Mouse (Mus musculus) kidney, adult 18-20 months (tissue): ENCODE measurements around the gene Ccdc27.

ENCODE experiments used
- DNase-seq: peaks from one replicate; pipeline ENCODE4 v3.0.0; 2021

Ccdc27 gene

DNA sequence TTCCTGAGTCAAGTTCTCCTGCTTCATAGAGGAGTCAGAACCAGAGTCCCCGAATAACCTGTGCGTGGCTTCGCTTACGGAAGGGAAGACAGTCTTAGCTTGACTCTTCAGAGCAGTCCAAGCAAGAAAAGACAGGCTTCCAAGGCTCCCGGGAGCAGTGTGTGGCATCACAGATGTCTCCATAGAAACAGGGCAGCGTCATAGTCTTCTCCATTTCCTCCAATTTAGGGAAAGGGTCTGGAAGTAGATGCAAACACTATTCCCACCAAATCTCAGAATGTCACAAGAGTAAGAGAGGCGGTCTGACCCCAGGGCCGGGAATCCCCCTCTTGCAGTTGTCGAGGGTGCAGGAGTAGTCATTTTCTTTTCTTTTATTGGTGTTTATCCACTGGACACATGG lies at the start of gene Ccdc27:
Gene Ccdc27, minus strand, starts transcription at position 101 of the 400 bp plus-strand sequence.
- no peak for DNase-seq

DNA sequence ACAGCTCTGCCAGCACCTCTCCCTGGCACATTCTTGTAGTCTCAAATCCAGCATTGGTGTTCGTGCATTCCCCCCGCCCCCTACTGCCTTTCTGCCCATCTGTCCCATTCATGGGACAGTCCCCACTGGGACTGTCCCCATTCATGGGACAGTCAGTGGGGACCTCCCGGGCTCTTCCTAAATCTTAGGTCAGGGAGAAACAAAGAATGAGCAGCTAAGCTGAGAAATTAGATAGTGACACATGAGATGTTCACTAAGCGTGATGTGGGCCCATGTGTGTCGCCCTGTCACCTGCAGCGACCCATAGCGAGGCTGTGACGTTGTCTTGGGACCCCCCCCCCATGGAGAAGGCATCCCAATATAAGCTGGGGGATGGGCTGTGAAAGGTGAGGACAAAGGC lies 48.9 kb upstream of the Ccdc27 start:
- DNase-seq = no peak

DNA sequence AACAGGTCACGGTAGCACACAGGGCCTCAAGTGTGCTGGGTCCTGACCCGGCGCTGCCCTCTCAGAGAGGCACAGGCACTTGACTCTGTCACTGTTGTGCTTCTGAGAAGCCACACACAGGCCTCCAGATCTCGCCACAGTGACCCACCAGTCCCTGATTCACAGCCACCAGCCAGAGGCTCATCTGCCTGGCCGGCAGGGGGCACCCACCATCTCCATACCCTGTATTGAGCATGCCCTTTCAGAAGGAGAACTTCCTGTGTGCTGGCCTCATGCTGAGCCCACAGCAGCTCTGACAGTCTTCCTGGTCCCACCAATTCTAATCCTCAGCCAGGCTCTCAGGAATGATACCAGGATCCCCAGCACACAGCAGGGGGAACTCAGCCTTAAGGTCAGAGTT lies 46.7 kb upstream of the Ccdc27 start:
- no peak for DNase-seq

GRCm38 (mm10) chr4:154086436-154086835 lies 44.0 kb upstream of the Ccdc27 start:
- no peak for DNase-seq

GRCm38 (mm10) chr4:154085856-154086255 lies 43.4 kb upstream of the Ccdc27 start:
- DNase-seq = no peak

- DNase-seq = no peak
Measured at GRCm38 (mm10) chr4:154081974-154082373, 39.5 kb upstream of the Ccdc27 start.

DNA sequence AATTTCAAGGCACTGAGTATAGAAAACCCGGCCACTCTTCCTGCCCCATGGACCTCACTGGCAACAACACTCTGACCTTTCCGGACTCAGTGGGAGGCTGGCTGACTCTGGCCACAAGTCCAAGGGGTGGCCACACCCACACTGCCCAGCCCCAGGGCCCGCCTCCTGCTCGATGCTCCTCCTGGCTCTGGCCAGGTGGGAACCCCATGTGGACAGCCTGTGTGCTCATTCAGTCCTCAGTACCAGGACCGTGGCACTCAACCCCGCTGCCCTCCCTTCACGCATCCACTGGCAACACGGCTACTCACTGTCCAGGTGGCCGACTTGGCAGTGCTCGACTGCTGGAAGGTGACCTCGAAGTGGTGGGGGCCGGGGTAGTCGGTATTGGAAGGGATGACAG lies 38.5 kb upstream of the Ccdc27 start:
- peak; percentile 73 for DNase-seq

GRCm38 (mm10) chr4:154080211-154080610 lies 37.7 kb upstream of the Ccdc27 start:
- no peak for DNase-seq

- DNase-seq = no peak
Measured at GRCm38 (mm10) chr4:154071941-154072340, 29.5 kb upstream of the Ccdc27 start.

GRCm38 (mm10) chr4:154071521-154071920 lies 29.0 kb upstream of the Ccdc27 start:
- no peak for DNase-seq

- DNase-seq = peak; percentile 28
Measured at GRCm38 (mm10) chr4:154070896-154071295, 28.4 kb upstream of the Ccdc27 start.

DNA sequence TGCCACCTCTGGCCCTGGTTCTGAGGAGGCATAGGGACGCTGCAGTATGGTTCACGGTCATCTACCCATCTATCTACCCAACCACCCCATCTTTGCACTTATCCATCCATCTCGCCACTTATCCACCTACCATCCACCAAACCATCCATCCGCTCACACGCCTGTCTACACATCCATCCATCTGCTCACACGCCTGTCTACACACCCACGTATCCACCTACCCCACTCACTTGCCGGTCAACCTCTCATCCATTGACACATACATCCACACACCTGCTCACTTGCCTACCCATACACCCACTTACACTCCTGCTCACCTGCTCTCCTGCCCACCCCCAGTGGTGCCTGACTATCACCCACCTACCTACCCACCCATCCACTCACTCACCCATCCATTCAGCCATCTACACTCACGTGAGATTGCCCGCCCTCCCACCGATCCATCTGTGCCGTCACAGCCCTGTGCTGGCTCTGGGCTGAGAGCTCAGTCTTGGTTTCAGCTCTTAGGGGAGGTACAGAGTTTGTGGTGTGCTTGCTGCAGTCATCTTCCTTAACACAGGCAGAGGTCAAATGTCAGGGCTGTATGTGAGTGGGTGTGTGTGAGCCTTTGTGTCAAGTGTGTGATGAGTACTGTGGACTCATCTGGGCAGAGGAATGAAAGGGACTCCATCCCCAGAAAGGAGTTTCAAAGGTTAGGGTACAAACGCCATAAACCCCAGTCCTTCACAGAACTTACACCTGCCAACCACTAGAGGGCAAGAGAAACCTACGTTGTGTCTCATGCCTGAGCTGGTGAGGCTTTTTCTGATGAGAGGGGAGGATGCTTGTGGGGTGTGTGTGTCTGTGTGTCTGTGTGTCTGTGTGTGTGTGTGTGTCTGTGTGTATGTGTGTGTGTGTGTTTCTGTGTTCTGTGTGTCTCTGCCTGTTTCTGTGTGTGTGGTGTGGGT lies 22.6 kb upstream of the Ccdc27 start:
- DNase-seq = no peak

DNA sequence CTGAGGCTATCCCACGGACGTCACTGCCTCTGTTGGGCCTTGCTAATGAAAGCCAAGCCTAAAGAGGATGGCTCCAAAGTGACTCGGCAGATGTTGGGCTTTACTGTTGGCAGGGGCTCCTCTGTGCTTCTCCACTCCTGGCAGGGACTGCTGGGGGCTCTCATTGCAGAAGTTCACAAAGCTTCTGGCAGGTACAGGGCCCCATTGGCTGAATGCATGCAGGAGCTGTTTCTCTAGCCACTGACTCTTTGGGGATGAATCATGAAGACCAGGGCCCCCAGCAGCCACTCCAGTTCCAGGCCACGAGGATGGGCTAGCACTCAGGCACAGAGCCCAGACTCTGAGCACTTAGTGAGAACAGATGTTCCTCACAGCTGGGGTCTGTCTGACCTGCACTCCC lies 15.2 kb upstream of the Ccdc27 start:
- no peak for DNase-seq

GRCm38 (mm10) chr4:154056661-154057060 lies 14.2 kb upstream of the Ccdc27 start:
- no peak for DNase-seq

DNA sequence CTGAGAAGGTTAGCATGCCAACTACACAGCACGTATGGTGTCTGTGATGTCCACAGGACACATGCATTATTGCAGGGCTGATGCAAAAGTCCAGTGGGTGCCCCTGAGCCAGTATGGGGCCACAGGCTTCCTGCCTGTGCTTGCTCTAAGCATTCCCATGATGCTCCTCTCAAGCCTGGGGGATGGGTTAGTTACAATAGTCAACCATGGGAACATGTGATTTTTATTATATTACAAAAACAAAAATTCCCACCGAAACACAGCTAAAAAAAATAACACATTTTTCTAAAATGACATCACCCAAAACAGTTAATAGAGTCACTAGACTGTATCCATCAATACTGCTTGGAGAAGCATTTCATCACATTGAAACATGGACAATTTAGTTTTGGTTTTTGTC lies 13.6 kb upstream of the Ccdc27 start:
- no peak for DNase-seq

- no peak for DNase-seq
Measured at GRCm38 (mm10) chr4:154055482-154055881, 13.0 kb upstream of the Ccdc27 start.

GRCm38 (mm10) chr4:154053065-154053464 lies 10.6 kb upstream of the Ccdc27 start:
- no peak for DNase-seq

DNA sequence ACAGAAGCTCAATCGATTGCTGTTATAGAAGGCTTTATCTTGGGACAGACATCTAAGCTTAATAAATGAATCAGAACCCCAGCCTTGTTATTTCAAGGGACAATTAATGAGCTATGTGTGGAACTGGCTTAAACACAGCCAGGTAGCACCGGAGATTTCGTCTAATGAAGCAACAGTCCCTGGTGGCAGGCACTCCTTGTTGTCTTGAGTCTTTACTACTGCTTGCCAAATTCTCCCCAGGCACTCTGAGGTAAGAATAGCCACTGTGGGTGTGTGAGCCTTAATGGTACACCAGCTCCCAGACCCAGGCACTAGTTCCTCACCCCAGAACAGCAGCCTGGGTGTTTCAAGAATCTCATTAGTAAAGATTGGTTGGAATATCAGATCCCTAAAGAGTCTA lies 8.9 kb upstream of the Ccdc27 start:
- DNase-seq = no peak

- DNase-seq = no peak
Measured at GRCm38 (mm10) chr4:154045837-154046236, 3.4 kb upstream of the Ccdc27 start.

- DNase-seq = no peak
Measured at GRCm38 (mm10) chr4:154037123-154037522, 5.4 kb downstream of the Ccdc27 start.

DNA sequence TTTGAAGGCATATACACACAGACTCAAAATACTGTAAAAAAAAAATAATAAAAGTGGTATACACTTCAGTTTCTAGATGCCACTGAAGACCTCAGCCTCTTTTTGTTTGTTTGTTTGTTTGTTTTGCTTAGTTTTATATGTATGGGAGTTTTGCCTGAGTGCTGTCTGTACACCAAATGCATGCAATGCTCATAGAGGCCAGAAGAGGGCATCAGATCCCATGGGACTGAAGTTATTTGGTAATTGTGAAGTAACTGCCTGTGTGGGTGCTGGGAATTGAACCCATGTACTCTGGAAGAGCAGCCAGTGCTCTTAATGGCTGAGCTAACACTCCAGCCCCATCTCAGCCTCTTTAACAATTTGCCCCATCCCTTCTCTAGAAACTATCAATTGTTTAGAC lies 13.8 kb downstream of the Ccdc27 start:
- DNase-seq = no peak

- no peak for DNase-seq
Measured at GRCm38 (mm10) chr4:154028066-154028465, 14.4 kb downstream of the Ccdc27 start.

DNA sequence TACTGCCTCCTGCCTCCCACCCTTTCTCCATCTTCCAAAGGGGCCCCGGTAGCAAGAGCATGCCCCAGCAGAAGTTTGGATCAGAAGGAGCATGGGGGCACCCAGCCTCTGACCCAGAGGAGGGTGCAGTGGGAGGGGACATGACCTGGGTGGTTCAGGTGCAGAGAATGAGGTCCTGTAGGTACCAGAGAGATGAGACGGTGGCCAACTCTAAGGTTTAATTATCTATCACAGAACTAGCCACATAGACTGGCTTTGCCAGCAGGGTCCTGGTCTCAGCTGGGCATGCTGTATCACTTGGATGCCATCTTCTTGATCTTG lies 16.1 kb downstream of the Ccdc27 start:
- no peak for DNase-seq

GRCm38 (mm10) chr4:154025641-154026440 lies 16.6 kb downstream of the Ccdc27 start, which contains the start of gene Smim1:
TSS of gene Smim1 (minus strand) at chr4:154026230.
- DNase-seq = peak; percentile 94
